Mouse (Mus musculus) liver, embryonic 13.5 days (tissue): ENCODE data around the gene Acad9. TPM values are rescaled to one million over a fixed set of nuclear protein-coding genes. Genes with fewer than 3 reads are reported as not detected.

ENCODE experiments used
- ATAC-seq: fragments of 200-750 bp; cut with Nextera tagmentation; 2 replicates; pipeline ENCODE4 v1.8.0; 2017; ENCODE audit warnings: low read depth, mild to moderate bottlenecking, moderate number of reproducible peaks, moderate library complexity
- DNase-seq: peaks from one replicate; pipeline ENCODE4 v3.0.0; 2022
- H3K27ac ChIP-seq: fragments of 300-500 bp; sonication (generic); 2 replicates; pipeline ENCODE4 v1.5.1; 2015; ENCODE audit warnings: moderate library complexity, mild to moderate bottlenecking, inconsistent platforms
- H3K27me3 ChIP-seq: fragments of 300-500 bp; sonication (generic); 2 replicates; pipeline ENCODE4 v1.6.1; 2015; ENCODE audit warnings: mild to moderate bottlenecking, inconsistent platforms
- H3K36me3 ChIP-seq: fragments of 300-500 bp; sonication (generic); 2 replicates; pipeline ENCODE4 v1.6.1; 2015; ENCODE audit warnings: mild to moderate bottlenecking, inconsistent platforms
- H3K4me1 ChIP-seq: fragments of 300-500 bp; sonication (generic); replicated peaks from 2 replicates; pipeline ENCODE4 v1.6.1; 2015; ENCODE audit warnings: inconsistent platforms
- H3K4me2 ChIP-seq: fragments of 300-500 bp; sonication (generic); 2 replicates; pipeline ENCODE4 v1.6.1; 2015; ENCODE audit warnings: inconsistent platforms, mild to moderate bottlenecking, moderate library complexity
- H3K4me3 ChIP-seq: fragments of 300-500 bp; sonication (generic); replicated peaks from 2 replicates; pipeline ENCODE4 v1.5.1; 2015; ENCODE audit warnings: mild to moderate bottlenecking, inconsistent platforms
- H3K9ac ChIP-seq: fragments of 300-500 bp; sonication (generic); 2 replicates; pipeline ENCODE4 v1.6.1; 2015; ENCODE audit warnings: mild to moderate bottlenecking, inconsistent platforms
- H3K9me3 ChIP-seq: fragments of 300-500 bp; sonication (generic); replicated peaks from 2 replicates; pipeline ENCODE4 v1.6.1; 2016; ENCODE audit warnings: inconsistent platforms
- WGBS: fragments of 180-500 bp; shearing (Covaris S2); methylation state at CpG from one replicate; pipeline ENCODE4 v1.1.7; 2015; ENCODE audit not compliant: insufficient replicate concordance; 5-methylcytosine and 5-hydroxymethylcytosine counted together
- polyA plus RNA-seq: library from polyadenylated mRNA; unstranded; fragments of >200 nt; fragmentation: Nextera tagmentation; extraction: Ambion mirVana; gene quantifications from 2 replicates; pipeline ENCODE4 v1.2.1, GENCODE M21; 2015

The Acad9 gene
- polyA plus RNA-seq, 1 experiment from 2014 or later: 35.5 TPM

DNA sequence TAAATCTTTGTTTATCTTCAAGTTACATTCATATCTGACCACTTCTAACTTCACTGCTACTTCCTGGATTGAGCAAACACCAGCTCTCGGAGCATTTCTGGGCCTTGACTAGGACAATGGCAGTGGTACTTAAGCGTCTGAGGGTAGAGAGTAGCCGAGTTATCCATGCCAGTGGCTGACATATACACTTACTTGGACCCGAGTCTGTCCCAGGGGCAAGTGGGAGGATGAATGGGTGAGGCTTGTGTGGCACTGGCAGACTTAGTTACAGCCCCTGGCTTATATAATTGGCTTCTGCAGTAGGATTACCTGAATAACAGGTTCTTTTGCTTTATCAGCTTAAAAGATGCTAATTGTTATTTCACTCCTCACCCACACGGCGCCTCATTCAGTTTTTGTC lies 2.0 kb downstream of the Acad9 start:
- 0 out of 2 replicates have a peak, but pooled peaks cover 3% of the 10 kb centered on the region for H3K27me3 ChIP-seq
- H3K4me2 ChIP-seq: no peak overlapping the region
- H3K36me3 ChIP-seq: peaks cover 8% of the 10 kb centered on the region
- ATAC-seq (no peak), DNase-seq (no peak)
- H3K27ac ChIP-seq: no peak overlapping the region
- H3K4me1 ChIP-seq: peaks cover 16% of the 10 kb centered on the region
- H3K9me3 ChIP-seq: no peaks in the 10 kb centered on the region
- no peak overlapping the region for H3K4me3 ChIP-seq
- WGBS: 76% methylated on average over 6 of the region's 6 CpGs
- H3K9ac ChIP-seq: no peak overlapping the region

DNA sequence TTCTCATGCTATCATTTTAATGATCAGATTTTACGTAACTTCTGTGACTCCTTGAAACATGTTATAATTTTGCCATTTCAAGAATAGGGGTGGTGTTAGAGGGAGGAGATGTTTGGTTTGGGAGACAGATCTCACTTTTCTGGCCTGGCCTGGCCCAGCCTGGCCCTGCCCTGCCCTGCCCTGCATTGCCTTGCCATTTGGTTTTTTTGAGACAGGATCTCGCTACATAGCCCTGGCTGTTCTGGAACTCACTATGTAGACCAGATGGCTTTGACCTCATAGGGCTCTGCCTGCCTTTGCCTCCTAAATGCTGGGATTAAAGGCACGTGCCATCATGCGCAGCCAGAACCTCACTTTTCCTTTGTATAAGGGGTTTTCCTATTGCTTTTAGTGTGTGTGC lies 4.7 kb downstream of the Acad9 start:
- H3K4me2 ChIP-seq: no peak overlapping the region
- no peak overlapping the region for H3K9ac ChIP-seq
- no peaks in the 10 kb centered on the region for H3K27me3 ChIP-seq
- H3K9me3 ChIP-seq: no peaks in the 10 kb centered on the region
- 81% methylated on average over 4 of the region's 4 CpGs for WGBS
- H3K4me1 ChIP-seq: peaks cover 16% of the 10 kb centered on the region
- ATAC-seq: no peak
- no peak for DNase-seq
- H3K27ac ChIP-seq: no peak overlapping the region
- H3K4me3 ChIP-seq: no peak overlapping the region
- H3K36me3 ChIP-seq: peaks cover 29% of the 10 kb centered on the region

DNA sequence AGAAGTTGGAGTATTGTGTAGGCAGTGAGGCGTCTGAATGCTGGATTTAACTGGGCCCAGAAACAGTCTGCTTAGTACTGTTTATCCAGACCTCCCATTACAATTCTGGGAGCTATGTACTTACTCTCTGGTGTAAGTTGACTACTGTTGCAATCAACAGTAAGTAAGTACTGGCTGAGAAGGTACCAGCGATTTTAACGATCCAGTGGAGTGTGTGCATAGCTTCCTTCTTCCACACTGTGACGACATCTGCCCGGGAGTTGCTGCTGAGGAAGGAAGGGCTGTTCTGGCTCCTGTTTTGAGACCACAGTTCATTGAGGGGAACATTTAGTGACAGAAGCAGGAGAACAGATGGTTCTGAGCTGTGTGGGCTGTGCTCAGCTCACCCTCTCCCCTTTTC lies 5.3 kb downstream of the Acad9 start:
- no peak for DNase-seq
- ATAC-seq: no peak
- 89% methylated on average over 5 of the region's 5 CpGs for WGBS

GRCm38 (mm10) chr3:36074231-36074630 lies 8.5 kb downstream of the Acad9 start:
- Histone ChIP-seq H3K9me3 (no peaks in the 10 kb centered on the region), H3K4me3 (no peak overlapping the region), H3K27ac (no peak overlapping the region), H3K4me1 (no peaks in the 10 kb centered on the region), H3K27me3 (no peaks in the 10 kb centered on the region), H3K4me2 (no peak overlapping the region), H3K9ac (no peak overlapping the region), H3K36me3 (peaks cover 64% of the 10 kb centered on the region)
- no peak for ATAC-seq
- no peak for DNase-seq
- 81% methylated on average over 6 of the region's 6 CpGs for WGBS

More for the DNA sequence above, 5.3 kb downstream of the Acad9 start:
- H3K4me1 ChIP-seq: peaks cover 16% of the 10 kb centered on the region
- H3K27me3 ChIP-seq: no peaks in the 10 kb centered on the region
- no peak overlapping the region for H3K4me3 ChIP-seq
- H3K9ac ChIP-seq: no peak overlapping the region
- no peak overlapping the region for H3K4me2 ChIP-seq
- no peaks in the 10 kb centered on the region for H3K9me3 ChIP-seq
- no peak overlapping the region for H3K27ac ChIP-seq
- peaks cover 35% of the 10 kb centered on the region for H3K36me3 ChIP-seq

GRCm38 (mm10) chr3:36075466-36075865 lies 9.7 kb downstream of the Acad9 start:
- H3K9ac ChIP-seq: no peak overlapping the region
- no peak overlapping the region for H3K4me2 ChIP-seq
- no peaks in the 10 kb centered on the region for H3K27me3 ChIP-seq
- no peak for ATAC-seq
- no peaks in the 10 kb centered on the region for H3K4me1 ChIP-seq
- H3K36me3 ChIP-seq: peaks cover 76% of the 10 kb centered on the region
- DNase-seq: no peak
- H3K4me3 ChIP-seq: no peak overlapping the region
- H3K27ac ChIP-seq: no peak overlapping the region
- H3K9me3 ChIP-seq: no peaks in the 10 kb centered on the region
- 74% methylated on average over 6 of the region's 6 CpGs for WGBS

- ATAC-seq (no peak), DNase-seq (no peak)
- H3K4me1 ChIP-seq: no peaks in the 10 kb centered on the region
- H3K9ac ChIP-seq: no peak overlapping the region
- no peaks in the 10 kb centered on the region for H3K9me3 ChIP-seq
- no peak overlapping the region for H3K4me2 ChIP-seq
- H3K27ac ChIP-seq: no peak overlapping the region
- WGBS: 78% methylated on average over 3 of the region's 3 CpGs
- H3K36me3 ChIP-seq: peaks cover 87% of the 10 kb centered on the region
- no peaks in the 10 kb centered on the region for H3K27me3 ChIP-seq
- no peak overlapping the region for H3K4me3 ChIP-seq
Observed at GRCm38 (mm10) chr3:36077386-36077785, 11.6 kb downstream of the Acad9 start.

GRCm38 (mm10) chr3:36079886-36080285 lies 14.1 kb downstream of the Acad9 start:
- Histone ChIP-seq H3K4me3 (no peak overlapping the region), H3K27me3 (no peaks in the 10 kb centered on the region), H3K36me3 (peaks cover 90% of the 10 kb centered on the region), H3K4me2 (no peak overlapping the region), H3K9ac (no peak overlapping the region), H3K9me3 (no peaks in the 10 kb centered on the region), H3K4me1 (no peaks in the 10 kb centered on the region), H3K27ac (no peak overlapping the region)
- DNase-seq: no peak
- ATAC-seq: no peak
- 80% methylated on average over 5 of the region's 5 CpGs for WGBS

GRCm38 (mm10) chr3:36080741-36081140 lies 15.0 kb downstream of the Acad9 start:
- H3K36me3 ChIP-seq: peaks cover 90% of the 10 kb centered on the region
- DNase-seq: no peak
- no peak overlapping the region for H3K4me2 ChIP-seq

DNA sequence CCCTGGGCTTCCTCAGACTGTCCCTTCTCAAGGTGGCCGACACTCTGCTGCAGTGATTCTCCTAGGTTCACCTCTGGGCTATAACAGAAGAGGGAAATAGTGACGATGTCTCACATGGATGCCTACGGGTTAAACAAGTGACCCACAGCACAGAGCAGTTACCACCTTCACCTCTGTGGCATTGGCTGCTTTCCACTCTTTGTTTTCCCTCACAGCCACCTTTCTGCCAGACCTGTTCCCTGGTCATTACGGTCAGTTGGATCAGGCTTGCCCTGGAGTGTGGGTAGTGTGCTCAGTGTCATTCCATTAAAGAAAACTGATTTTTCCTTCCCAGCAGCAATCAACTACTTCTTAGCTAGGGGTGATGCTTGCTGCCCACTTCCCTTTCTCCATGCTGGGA lies 17.1 kb downstream of the Acad9 start:
- Histone ChIP-seq H3K4me2 (no peak overlapping the region), H3K9me3 (no peaks in the 10 kb centered on the region), H3K36me3 (peaks cover 91% of the 10 kb centered on the region), H3K9ac (no peak overlapping the region), H3K27me3 (no peaks in the 10 kb centered on the region), H3K4me3 (no peak overlapping the region), H3K27ac (no peak overlapping the region), H3K4me1 (no peaks in the 10 kb centered on the region)
- DNase-seq: no peak
- 80% methylated on average over 4 of the region's 4 CpGs for WGBS
- no peak for ATAC-seq

More at GRCm38 (mm10) chr3:36080741-36081140, 15.0 kb downstream of the Acad9 start:
- WGBS: 82% methylated on average over 5 of the region's 5 CpGs
- no peaks in the 10 kb centered on the region for H3K4me1 ChIP-seq
- no peaks in the 10 kb centered on the region for H3K9me3 ChIP-seq
- no peaks in the 10 kb centered on the region for H3K27me3 ChIP-seq
- ATAC-seq: no peak
- no peak overlapping the region for H3K9ac ChIP-seq
- H3K4me3 ChIP-seq: no peak overlapping the region
- H3K27ac ChIP-seq: no peak overlapping the region

DNA sequence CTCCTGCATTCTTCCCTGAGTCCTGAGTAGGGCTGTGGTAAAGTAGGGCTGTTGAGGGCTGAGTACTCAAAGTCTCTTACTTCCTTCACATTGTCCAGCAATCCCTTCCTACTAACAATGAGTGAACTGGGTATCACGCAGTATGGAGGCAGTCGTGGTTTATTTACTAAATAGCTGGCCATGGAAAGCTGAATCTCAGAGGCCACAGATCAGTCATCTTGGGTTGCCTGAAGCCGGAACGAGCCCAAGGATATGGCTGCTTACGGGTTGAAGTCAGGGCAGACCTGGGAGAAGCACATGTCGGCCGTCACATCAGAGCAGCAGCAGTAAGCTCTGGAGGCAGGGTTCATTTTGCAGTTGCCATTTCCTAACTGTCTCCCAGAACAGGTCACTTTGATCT lies 17.6 kb downstream of the Acad9 start:
- H3K36me3 ChIP-seq: peaks cover 93% of the 10 kb centered on the region
- WGBS: 85% methylated on average over 7 of the region's 7 CpGs

GRCm38 (mm10) chr3:36085394-36085793 lies 19.6 kb downstream of the Acad9 start:
- Histone ChIP-seq H3K9me3 (no peaks in the 10 kb centered on the region), H3K9ac (no peak overlapping the region), H3K27me3 (no peaks in the 10 kb centered on the region), H3K4me2 (no peak overlapping the region), H3K4me3 (no peak overlapping the region), H3K36me3 (peaks cover 94% of the 10 kb centered on the region), H3K4me1 (no peaks in the 10 kb centered on the region), H3K27ac (no peak overlapping the region)
- 79% methylated on average over 5 of the region's 5 CpGs for WGBS
- DNase-seq (no peak), ATAC-seq (no peak)

More for the DNA sequence above, 17.6 kb downstream of the Acad9 start:
- Histone ChIP-seq H3K9ac (no peak overlapping the region), H3K4me2 (no peak overlapping the region), H3K9me3 (no peaks in the 10 kb centered on the region), H3K27me3 (no peaks in the 10 kb centered on the region), H3K4me3 (no peak overlapping the region), H3K27ac (no peak overlapping the region), H3K4me1 (no peaks in the 10 kb centered on the region)
- DNase-seq (no peak), ATAC-seq (no peak)

GRCm38 (mm10) chr3:36087591-36087990 lies 21.8 kb downstream of the Acad9 start:
- WGBS: 80% methylated on average over 9 of the region's 9 CpGs
- H3K4me3 ChIP-seq: no peak overlapping the region
- no peak for DNase-seq

More at GRCm38 (mm10) chr3:36087591-36087990, 21.8 kb downstream of the Acad9 start:
- no peak overlapping the region for H3K27ac ChIP-seq
- H3K9me3 ChIP-seq: no peaks in the 10 kb centered on the region
- H3K9ac ChIP-seq: no peak overlapping the region
- ATAC-seq: no peak
- peaks cover 79% of the 10 kb centered on the region for H3K36me3 ChIP-seq
- no peaks in the 10 kb centered on the region for H3K27me3 ChIP-seq
- no peak overlapping the region for H3K4me2 ChIP-seq
- no peaks in the 10 kb centered on the region for H3K4me1 ChIP-seq
